Mouse (Mus musculus) liver, adult 2 months (tissue): ENCODE data around the gene Zc3h12d. TPM values are rescaled to one million over a fixed set of nuclear protein-coding genes. Genes with fewer than 3 reads are reported as not detected.

Experiments used
- DNase-seq: peaks from one replicate; pipeline ENCODE4 v3.0.0-alpha.2; 2011; ENCODE audit warnings: low read depth, low spot score; ENCODE audit errors: extremely low read depth
- H3K27ac ChIP-seq: fragments of 200-500 bp; replicated peaks from 2 replicates; pipeline ENCODE4 v1.5.1; 2012; ENCODE audit warnings: low read depth, mild to moderate bottlenecking, control low read depth, inconsistent platforms, low read length; ENCODE audit not compliant: insufficient read depth
- H3K27me3 ChIP-seq: fragments of 200-500 bp; 2 replicates; pipeline ENCODE4 v1.6.1; 2012; ENCODE audit warnings: mild to moderate bottlenecking, moderate library complexity, low read length, inconsistent platforms; ENCODE audit not compliant: control insufficient read depth, insufficient read depth
- H3K36me3 ChIP-seq: fragments of 200-500 bp; 2 replicates; pipeline ENCODE4 v1.6.1; 2012; ENCODE audit warnings: low read length, inconsistent platforms; ENCODE audit not compliant: control insufficient read depth, insufficient read depth
- H3K4me1 ChIP-seq: fragments of 200-500 bp; 2 replicates; pipeline ENCODE4 v1.6.1; 2011; ENCODE audit warnings: low read length; ENCODE audit not compliant: control insufficient read depth, insufficient read depth
- H3K4me3 ChIP-seq: fragments of 200-500 bp; 2 replicates; pipeline ENCODE4 v1.5.1; 2011; ENCODE audit warnings: low read depth, mild to moderate bottlenecking, control low read depth, low read length, moderate library complexity; ENCODE audit not compliant: insufficient read depth
- H3K79me2 ChIP-seq: fragments of 200-500 bp; 2 replicates; pipeline ENCODE4 v1.6.1; 2012; ENCODE audit warnings: inconsistent platforms, mild to moderate bottlenecking, low read length, moderate library complexity; ENCODE audit not compliant: control insufficient read depth, insufficient read depth
- H3K9ac ChIP-seq: fragments of 200-500 bp; 2 replicates; pipeline ENCODE4 v1.6.1; 2012; ENCODE audit warnings: low read depth, mild to moderate bottlenecking, control low read depth, inconsistent platforms, low read length
- CTCF ChIP-seq: fragments of 200-500 bp; IDR thresholded peaks from 2 replicates; pipeline ENCODE4 v1.5.1; 2011; ENCODE audit warnings: low read depth, low read length, control low read depth
- POLR2A ChIP-seq: fragments of 200-500 bp; IDR thresholded peaks from 2 replicates; pipeline ENCODE4 v1.6.1; 2011; ENCODE audit warnings: low read length, control low read depth; ENCODE audit not compliant: insufficient read depth; ENCODE audit errors: extremely low read depth
- WGBS: fragments of 180-500 bp; shearing (Covaris S2); methylation state at CpG from one replicate; pipeline ENCODE4 v1.1.7; 2018; 5-methylcytosine and 5-hydroxymethylcytosine counted together
- polyA plus RNA-seq: library from polyadenylated mRNA; depleted of rRNA; stranded (reverse); fragments of >200 nt; gene quantifications from 2 replicates; pipeline ENCODE4 v1.2.3, GENCODE M21; 2012; rRNA removed
- total RNA-seq: library from RNA; depleted of rRNA; stranded (reverse); fragments of >200 nt; gene quantifications from 2 replicates; pipeline ENCODE4 v1.2.3, GENCODE M21; 2014; rRNA removed

Gene Zc3h12d
- total and polyA plus RNA-seq, 2 experiments, result 1.6 to 2.2 TPM

- no peak for DNase-seq
- Histone ChIP-seq H3K4me1 (no peaks in the 10 kb centered on the region), H3K9ac (no peak overlapping the region), H3K27ac (no peak overlapping the region), H3K36me3 (peaks cover 28% of the 10 kb centered on the region), H3K79me2 (peaks cover 2% of the 10 kb centered on the region; the same call in 1 of the 2 replicates), H3K27me3 (no peaks in the 10 kb centered on the region), H3K4me3 (no peak overlapping the region)
- TF ChIP-seq POLR2A (no peak), CTCF (no peak)
- 67% methylated on average over 10 of the region's 10 CpGs for WGBS
Measured at GRCm38 (mm10) chr10:7911268-7911667, 79.0 kb downstream of the Zc3h12d start.

Other genes starting within 250 kb of the Zc3h12d start
- gene Lrp11, start 242.7 kb upstream of the Zc3h12d start, total RNA-seq, result 1.4 and 3.0 TPM in 2 replicates
- 1.2 and 2.0 TPM in 2 replicates for gene Lrp11, start 242.7 kb upstream of the Zc3h12d start, polyA plus RNA-seq
- gene Nup43, start 165.0 kb upstream of the Zc3h12d start, total RNA-seq, result 4.4 and 7.2 TPM in 2 replicates
- gene Nup43, start 165.0 kb upstream of the Zc3h12d start, polyA plus RNA-seq, result 2.6 and 3.6 TPM in 2 replicates
- gene Pcmt1, start 151.3 kb upstream of the Zc3h12d start, total RNA-seq, result 30.2 and 33.1 TPM in 2 replicates
- gene Pcmt1, start 151.3 kb upstream of the Zc3h12d start, polyA plus RNA-seq, result 21.8 and 23.6 TPM in 2 replicates
- 9.9 and 11.1 TPM in 2 replicates for gene Lats1, start 151.3 kb upstream of the Zc3h12d start, total RNA-seq
- gene Lats1, start 151.3 kb upstream of the Zc3h12d start, polyA plus RNA-seq, result 6.2 and 6.9 TPM in 2 replicates
- 16.0 and 18.9 TPM in 2 replicates for gene Katna1, start 106.5 kb upstream of the Zc3h12d start, total RNA-seq
- 1.7 and 2.4 TPM in 2 replicates for gene Katna1, start 106.5 kb upstream of the Zc3h12d start, polyA plus RNA-seq
- 34.4 and 64.2 TPM in 2 replicates for gene Ginm1, start 39.6 kb upstream of the Zc3h12d start, total RNA-seq
- 13.6 TPM in 2 replicates for gene Ginm1, start 39.6 kb upstream of the Zc3h12d start, polyA plus RNA-seq
- 9.1 and 12.1 TPM in 2 replicates for gene Ppil4, start 39.6 kb upstream of the Zc3h12d start, total RNA-seq
- 2.4 and 2.8 TPM in 2 replicates for gene Ppil4, start 39.6 kb upstream of the Zc3h12d start, polyA plus RNA-seq
- gene Tab2, start 123.8 kb downstream of the Zc3h12d start, total RNA-seq, result 12.4 and 16.0 TPM in 2 replicates
- gene Tab2, start 123.8 kb downstream of the Zc3h12d start, polyA plus RNA-seq, result 22.9 and 24.6 TPM in 2 replicates